Mouse (Mus musculus): ENCODE data around the gene Ugt1a9.

DNA sequence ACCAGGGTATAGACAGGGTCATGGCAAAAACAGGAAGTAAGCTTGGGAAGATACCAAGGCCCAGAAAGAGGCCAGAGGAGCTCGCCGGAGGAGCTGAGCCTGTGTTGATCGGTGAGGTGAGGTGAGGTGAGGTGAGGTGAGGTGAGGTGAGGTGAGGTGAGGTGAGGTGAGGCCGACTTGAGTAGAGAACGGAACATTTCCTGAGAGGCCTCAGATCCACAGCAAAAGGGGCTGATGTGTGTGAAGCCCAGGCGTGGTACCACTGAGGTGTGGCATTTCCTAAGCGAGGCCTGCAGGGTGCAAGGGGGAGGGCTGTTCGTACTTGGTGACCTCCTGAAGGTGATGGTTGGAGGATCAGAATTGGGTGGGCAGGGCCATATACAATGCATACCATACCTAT is 182.5 kb downstream of the Ugt1a9 start:
- TF ChIP-seq CTCF (IDR thresholded peaks at IDR 0.05; ENCODE audit: low read depth) (no peak), EP300 (IDR thresholded peaks at IDR 0.05; ENCODE audit: low read depth) (no peak)

All from liver, embryonic 14.5 days (tissue).